ENCODE assay signal across 8 mouse cellular contexts in the genomic region with DNA sequence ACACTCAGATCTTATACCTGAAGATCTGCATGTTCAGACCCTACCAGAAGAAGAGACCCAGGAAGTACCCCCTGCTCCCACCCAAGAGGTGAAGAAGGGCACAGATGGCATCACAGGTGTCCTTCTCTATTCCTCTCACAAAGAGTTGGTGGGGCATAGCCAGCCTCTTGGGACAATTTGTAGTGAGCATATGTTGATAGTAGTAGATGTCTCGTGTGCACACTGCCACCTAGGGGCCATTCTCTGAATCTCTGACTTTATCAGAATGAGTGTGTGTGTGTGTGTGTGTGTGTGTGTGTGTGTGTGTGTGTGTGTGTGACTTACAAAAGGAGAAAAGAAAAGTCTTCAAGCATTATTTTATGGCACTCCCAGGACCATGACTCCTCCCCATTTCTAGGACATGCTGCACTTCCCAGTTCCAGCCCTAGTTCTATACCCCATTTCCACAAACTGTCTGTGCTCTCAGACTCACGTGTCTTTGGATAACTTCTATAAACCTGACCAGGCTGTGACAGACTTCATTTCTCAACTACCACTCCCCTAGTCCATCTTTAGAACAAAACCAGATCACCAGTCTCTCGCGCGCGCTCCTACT. TPM values are rescaled to one million over a fixed set of nuclear protein-coding genes. Genes with fewer than 3 reads are reported as not detected.
DNase-seq lines count a peak whose midpoint lies in the region; ATAC-seq and TF ChIP-seq lines count a peak whose summit lies in the region.

No protein-coding gene starts in this region.

- H3K4me2 ChIP-seq in CH12.LX (ENCODE audit: insufficient read depth, low read depth, poor library complexity, severe bottlenecking): no peak overlapping the region
- no peak overlapping the region for H3K4me2 ChIP-seq in embryonic facial prominence, embryonic 14.5 days (ENCODE audit: low read depth, low read length)
- H3K4me2 ChIP-seq in heart, embryonic 15.5 days: no peak overlapping the region
- no peak overlapping the region for H3K4me2 ChIP-seq in liver, embryonic 14.5 days (ENCODE audit: low read depth)
- H3K4me2 ChIP-seq in neural tube, embryonic 11.5 days (ENCODE audit: low read depth): no peak overlapping the region

- no peaks in the 10 kb centered on the region for H3K36me3 ChIP-seq in CH12.LX (replicated peaks in 1 of 2; ENCODE audit: control insufficient read depth in 1 of 2, insufficient read depth in 1 of 2, low read length in 1 of 2)
- H3K36me3 ChIP-seq in embryonic facial prominence, embryonic 14.5 days (ENCODE audit: control insufficient read depth, insufficient read depth, low read length): no peaks in the 10 kb centered on the region
- no peaks in the 10 kb centered on the region for H3K36me3 ChIP-seq in heart, embryonic 15.5 days
- no peaks in the 10 kb centered on the region for H3K36me3 ChIP-seq in liver, embryonic 14.5 days (replicated peaks; ENCODE audit: control insufficient read depth, insufficient read depth, low read depth)
- no peaks in the 10 kb centered on the region for H3K36me3 ChIP-seq in neural tube, embryonic 11.5 days (ENCODE audit: control insufficient read depth, insufficient read depth, low read length)
- H3K36me3 ChIP-seq in thymus, adult 2 months (ENCODE audit: control insufficient read depth, insufficient read depth, low read length): no peaks in the 10 kb centered on the region

- no peaks in the 10 kb centered on the region for H3K79me2 ChIP-seq in CH12.LX (replicated peaks; ENCODE audit: control insufficient read depth, extremely low read depth, insufficient read depth, poor library complexity, severe bottlenecking)

- no peak for TF ChIP-seq POLR2A in CH12.LX (IDR thresholded peaks at IDR 0.05; ENCODE audit: low read depth, low read length)
- TF ChIP-seq POLR2A in thymus, adult 2 months (IDR thresholded peaks at IDR 0.05; ENCODE audit: control insufficient read depth, extremely low read depth, insufficient read depth, low read length, poor library complexity): no peak

- dilution Hi-C loops in CH12.LX (cut with MboI; ENCODE audit: extremely low pct_ligation_motif_present, extremely low pct_unique_long_range_greater_than_20kb, low sequenced_read_pairs): no loop called here

- TF ChIP-seq EP300 in CH12.LX (IDR thresholded peaks at IDR 0.05; ENCODE audit: low read length): no peak
- TF ChIP-seq EP300 in liver, embryonic 14.5 days (IDR thresholded peaks at IDR 0.05; ENCODE audit: low read depth): no peak

- peak; percentile 75 for ATAC-seq in embryonic facial prominence, embryonic 14.5 days (ENCODE audit: low read depth)
- ATAC-seq in heart, embryonic 15.5 days (replicated peaks; ENCODE audit: insufficient number of reproducible peaks, insufficient read depth, low FRiP score, low read depth): 0 out of 2 replicates have a peak, but pooled peaks have one; percentile 23
- ATAC-seq in liver, embryonic 14.5 days (ENCODE audit: insufficient read depth): peak; percentile 56
- peak; percentile 46; the same call in 1 of the 2 replicates for ATAC-seq in neural tube, embryonic 11.5 days (ENCODE audit: insufficient read depth, low FRiP score, low TSS enrichment)

- in situ Hi-C loops in CH12.LX (cut with MboI; ENCODE audit: low pct_ligation_motif_present, low pct_unique_long_range_greater_than_20kb, low sequenced_read_pairs): loop anchor here (10.0 kb wide), 1 partner anchor 180 kb away; no protein-coding TSS in a partner anchor

- no peaks in the 10 kb centered on the region for H3K9me3 ChIP-seq in CH12.LX (replicated peaks; ENCODE audit: low read length)
- H3K9me3 ChIP-seq in embryonic facial prominence, embryonic 14.5 days (ENCODE audit: control insufficient read depth, low read length): no peaks in the 10 kb centered on the region
- no peaks in the 10 kb centered on the region for H3K9me3 ChIP-seq in heart, embryonic 15.5 days (replicated peaks)
- H3K9me3 ChIP-seq in liver, embryonic 14.5 days (ENCODE audit: control insufficient read depth, low read length): no peaks in the 10 kb centered on the region
- no peaks in the 10 kb centered on the region for H3K9me3 ChIP-seq in neural tube, embryonic 11.5 days (ENCODE audit: control insufficient read depth, low read length)

- peak; percentile 85 for DNase-seq in CH12.LX (ENCODE audit: extremely low read depth)
- DNase-seq in adrenal gland, postnatal 36 days: peak; percentile 58 to 75
- peak; percentile 87 for DNase-seq in embryonic facial prominence, embryonic 14.5 days (ENCODE audit: low spot score)
- DNase-seq in kidney, postnatal 10 days: peak; percentile 83
- DNase-seq in liver, embryonic 14.5 days (ENCODE audit: low read depth in 3 of 3, low spot score in 3 of 3): peak in 1 of 3 experiments; percentile 56
- peak; percentile 77 for DNase-seq in neural tube, embryonic 11.5 days (ENCODE audit: low spot score)
- peak; percentile 69 for DNase-seq in thymus, adult 2 months

- WGBS in embryonic facial prominence, embryonic 14.5 days: 77% methylated on average over 6 of the region's 6 CpGs
- WGBS in heart, embryonic 15.5 days: 71% methylated on average over 6 of the region's 6 CpGs
- WGBS in liver, embryonic 14.5 days (ENCODE audit: insufficient replicate concordance): 73% methylated on average over 6 of the region's 6 CpGs
- WGBS in neural tube, embryonic 11.5 days: 72% methylated on average over 6 of the region's 6 CpGs
- WGBS in thymus, adult 2 months: 82% methylated on average over 6 of the region's 6 CpGs

- no peaks in the 10 kb centered on the region for H3K27me3 ChIP-seq in CH12.LX (replicated peaks)
- H3K27me3 ChIP-seq in embryonic facial prominence, embryonic 14.5 days (replicated peaks; ENCODE audit: control insufficient read depth, insufficient read depth, low read length): no peaks in the 10 kb centered on the region
- no peaks in the 10 kb centered on the region for H3K27me3 ChIP-seq in heart, embryonic 15.5 days
- H3K27me3 ChIP-seq in liver, embryonic 14.5 days (ENCODE audit: control insufficient read depth, insufficient read depth, low read length): no peaks in the 10 kb centered on the region
- H3K27me3 ChIP-seq in neural tube, embryonic 11.5 days (ENCODE audit: control insufficient read depth, insufficient read depth, low read length): no peaks in the 10 kb centered on the region
- H3K27me3 ChIP-seq in thymus, adult 2 months (ENCODE audit: control insufficient read depth, insufficient read depth, low read length): no peaks in the 10 kb centered on the region; the same call in 1 of the 2 replicates

- no peak overlapping the region for H3K27ac ChIP-seq in CH12.LX (ENCODE audit: insufficient read depth, low read depth)
- H3K27ac ChIP-seq in embryonic facial prominence, embryonic 14.5 days (replicated peaks; ENCODE audit: low read depth, low read length): no peak overlapping the region
- no peak overlapping the region for H3K27ac ChIP-seq in heart, embryonic 15.5 days
- no peak overlapping the region for H3K27ac ChIP-seq in liver, embryonic 14.5 days
- H3K27ac ChIP-seq in neural tube, embryonic 11.5 days (ENCODE audit: low read depth, low read length): no peak overlapping the region
- H3K27ac ChIP-seq in thymus, adult 2 months (ENCODE audit: control insufficient read depth, insufficient read depth, low read length): no peak overlapping the region

- peaks cover 0 to 14% of the 10 kb centered on the region in 2 experiments; a peak in 2 of 4 replicates for H3K4me1 ChIP-seq in CH12.LX (ENCODE audit: control insufficient read depth in 1 of 2, insufficient read depth in 2 of 2)
- no peaks in the 10 kb centered on the region for H3K4me1 ChIP-seq in embryonic facial prominence, embryonic 14.5 days (ENCODE audit: control insufficient read depth, insufficient read depth, low read length)
- H3K4me1 ChIP-seq in heart, embryonic 15.5 days (replicated peaks): peaks cover 3% of the 10 kb centered on the region; the same call in 1 of the 2 replicates
- H3K4me1 ChIP-seq in liver, embryonic 14.5 days (replicated peaks; ENCODE audit: control insufficient read depth in 2 of 2, insufficient read depth in 2 of 2, low read length in 1 of 2): peaks cover 0 to 5% of the 10 kb centered on the region in 2 experiments; a peak in 2 of 4 replicates
- no peaks in the 10 kb centered on the region for H3K4me1 ChIP-seq in neural tube, embryonic 11.5 days (ENCODE audit: control insufficient read depth, insufficient read depth, low read length)
- H3K4me1 ChIP-seq in thymus, adult 2 months (replicated peaks; ENCODE audit: control insufficient read depth, insufficient read depth, low read length): no peaks in the 10 kb centered on the region

- no peak overlapping the region for H3K9ac ChIP-seq in CH12.LX (ENCODE audit: insufficient read depth, low read depth)
- no peak overlapping the region for H3K9ac ChIP-seq in embryonic facial prominence, embryonic 14.5 days (ENCODE audit: low read depth, low read length)
- no peak overlapping the region for H3K9ac ChIP-seq in heart, embryonic 15.5 days
- H3K9ac ChIP-seq in liver, embryonic 14.5 days (replicated peaks): no peak overlapping the region
- no peak overlapping the region for H3K9ac ChIP-seq in neural tube, embryonic 11.5 days (ENCODE audit: low read length)

- H3K4me3 ChIP-seq in CH12.LX (replicated peaks in 1 of 3; ENCODE audit: low read depth in 2 of 3, low read length in 2 of 3, poor library complexity in 1 of 3): no peak overlapping the region
- no peak overlapping the region for H3K4me3 ChIP-seq in embryonic facial prominence, embryonic 14.5 days (ENCODE audit: low read depth, low read length)
- no peak overlapping the region for H3K4me3 ChIP-seq in heart, embryonic 15.5 days
- no peak overlapping the region for H3K4me3 ChIP-seq in liver, embryonic 14.5 days (ENCODE audit: insufficient read depth in 1 of 2, low read depth in 2 of 2, low read length in 2 of 2)
- no peak overlapping the region for H3K4me3 ChIP-seq in neural tube, embryonic 11.5 days (ENCODE audit: low read depth, low read length)
- no peak overlapping the region for H3K4me3 ChIP-seq in thymus, adult 2 months (ENCODE audit: control insufficient read depth, insufficient read depth, low read length)

- peak; percentile 92 for TF ChIP-seq RAD21 in CH12.LX (IDR thresholded peaks at IDR 0.05; ENCODE audit: low read depth, low read length)

- TF ChIP-seq CTCF in CH12.LX (conservative IDR thresholded peaks at IDR 0.05 in 1 of 2, IDR thresholded peaks at IDR 0.05 in 1 of 2; ENCODE audit: low read depth in 2 of 2, low read length in 2 of 2): peak; percentile 39 to 94; a peak in 3 of 4 replicates
- peak; percentile 90 for TF ChIP-seq CTCF in liver, embryonic 14.5 days (IDR thresholded peaks at IDR 0.05; ENCODE audit: low read depth)
- TF ChIP-seq CTCF in thymus, adult 2 months (IDR thresholded peaks at IDR 0.05; ENCODE audit: borderline replicate concordance, control insufficient read depth, extremely low read depth, insufficient read depth, low read length, poor library complexity): no peak

RNA-seq across cellular contexts. Expression of gene Tspan14, which starts 8.6 kb away (rescaled TPM):
- total RNA-seq in CH12.LX (2012; rRNA removed) (14.9 and 16.1 TPM in 2 replicates), CH12.LX (2014; rRNA removed) (10.6 and 11.6 TPM in 2 replicates)
- 17.8 and 19.1 TPM in 2 replicates for polyA plus RNA-seq in CH12.LX (2012; ENCODE audit: insufficient read length, low read depth)
- 10 to 100 TPM; 31.5 to 37.3 TPM for total RNA-seq in adrenal gland, postnatal 36 days (2021)
- 72.7 and 76.2 TPM in 2 replicates for polyA plus RNA-seq in embryonic facial prominence, embryonic 14.5 days (2014; fragmentation: Nextera tagmentation; extraction: Ambion mirVana)
- 32.7 and 50.9 TPM in 2 replicates for polyA plus RNA-seq in heart, embryonic 15.5 days (2015; fragmentation: Nextera tagmentation; extraction: Ambion mirVana)
- 22.0 and 22.9 TPM in 2 replicates for polyA plus RNA-seq in liver, embryonic 14.5 days (2012; rRNA removed)
- polyA plus RNA-seq in liver, embryonic 14.5 days (2014; fragmentation: Nextera tagmentation; extraction: Ambion mirVana): 25.4 and 28.5 TPM in 2 replicates
- 118 and 125 TPM in 2 replicates for polyA plus RNA-seq in neural tube, embryonic 11.5 days (2014; fragmentation: Nextera tagmentation; extraction: Ambion mirVana)
- polyA plus RNA-seq in thymus, adult 2 months (2012; rRNA removed): 86.4 and 87.4 TPM in 2 replicates

RNA-seq across cellular contexts. Expression of gene Fam213a, which starts 38.4 kb away (rescaled TPM):
- total RNA-seq in CH12.LX (2012; rRNA removed) (15.6 and 17.1 TPM in 2 replicates), CH12.LX (2014; rRNA removed) (11.6 and 12.0 TPM in 2 replicates)
- 12.3 and 14.1 TPM in 2 replicates for polyA plus RNA-seq in CH12.LX (2012; ENCODE audit: insufficient read length, low read depth)
- 100 to 1,000 TPM; 115 to 121 TPM for total RNA-seq in adrenal gland, postnatal 36 days (2021)
- 35.7 and 39.7 TPM in 2 replicates for polyA plus RNA-seq in embryonic facial prominence, embryonic 14.5 days (2014; fragmentation: Nextera tagmentation; extraction: Ambion mirVana)
- 42.9 and 44.8 TPM in 2 replicates for polyA plus RNA-seq in heart, embryonic 15.5 days (2015; fragmentation: Nextera tagmentation; extraction: Ambion mirVana)
- polyA plus RNA-seq in liver, embryonic 14.5 days (2012; rRNA removed): 22.0 and 39.4 TPM in 2 replicates
- 41.8 and 45.1 TPM in 2 replicates for polyA plus RNA-seq in liver, embryonic 14.5 days (2014; fragmentation: Nextera tagmentation; extraction: Ambion mirVana)
- 48.5 and 48.8 TPM in 2 replicates for polyA plus RNA-seq in neural tube, embryonic 11.5 days (2014; fragmentation: Nextera tagmentation; extraction: Ambion mirVana)
- polyA plus RNA-seq in thymus, adult 2 months (2012; rRNA removed): 7.3 and 7.8 TPM in 2 replicates

Comparison
In these comparisons a context has a peak if more than half of its experiments do, and no peak if none do; other contexts are left out.
1. ATAC-seq: peak in every context shown above with its lines; median percentile 75 in embryonic facial prominence, embryonic 14.5 days; 56 in liver, embryonic 14.5 days; 46 in neural tube, embryonic 11.5 days; 23 in heart, embryonic 15.5 days.